Mouse (Mus musculus) heart, postnatal 25 days (tissue): ENCODE data around the gene Nubp1. TPM values are rescaled to one million over a fixed set of nuclear protein-coding genes. Genes with fewer than 3 reads are reported as not detected.

Experiments used
- DNase-seq: peaks from one replicate; pipeline ENCODE4 v3.0.0; 2022; ENCODE audit warnings: low spot score
- intact Hi-C: fragments of 180-260 bp; cut with DNase I; formaldehyde crosslinking; loops from one replicate; pipeline ENCODE4 v1.15.1; 2025
- total RNA-seq, 2 experiments: library from RNA; stranded (reverse); gene quantifications; 2 replicates each; pipeline ENCODE4 v1.2.3; 2021

The Nubp1 gene
- total RNA-seq, 2 experiments from 2014 or later: 9.4 to 10.5 TPM

DNA sequence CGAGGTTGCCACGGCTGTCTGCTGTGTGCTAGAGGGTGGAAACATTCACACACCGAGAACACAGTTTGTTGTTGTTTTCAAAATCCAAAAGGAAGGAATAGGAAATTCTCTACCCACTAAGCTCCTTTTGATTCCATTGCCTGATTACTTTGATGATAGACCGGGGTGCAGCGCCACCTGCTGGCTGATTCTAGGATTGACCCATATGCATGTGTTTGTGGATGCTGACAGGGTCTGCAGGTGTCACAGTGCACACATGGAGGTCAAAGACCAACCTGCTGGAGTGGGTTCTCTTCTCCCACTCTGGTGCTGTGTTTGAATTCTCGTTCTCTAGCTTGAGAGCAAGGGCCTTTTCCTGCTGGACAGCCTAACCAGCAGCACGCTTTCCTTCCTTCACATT, 12.6 kb upstream of the Nubp1 start:
- peak; percentile 40 for DNase-seq
- intact Hi-C loops: loop anchor here (5.0 kb wide), 2 partner anchors 117 to 312 kb away; no protein-coding TSS in a partner anchor

DNA sequence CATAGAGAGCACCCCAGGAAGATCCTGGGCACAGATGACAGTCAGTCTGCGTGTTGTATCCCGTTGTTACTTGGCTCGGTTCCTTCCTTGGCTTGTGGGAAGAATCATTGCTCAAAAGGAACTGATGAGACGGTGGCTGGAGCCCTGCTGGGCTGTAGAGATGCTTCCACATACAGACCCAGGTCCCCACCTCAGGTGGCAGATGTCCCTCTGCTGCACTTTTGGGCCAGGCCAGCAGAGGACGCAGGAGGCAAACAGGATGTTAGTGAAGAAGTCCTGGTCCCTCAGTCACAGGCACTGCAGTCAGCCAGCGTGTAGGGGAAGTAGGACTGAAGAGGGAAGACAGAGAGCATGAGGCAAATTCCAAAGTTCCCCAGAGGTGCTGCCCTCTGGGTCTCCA, 4.2 kb downstream of the Nubp1 start:
- intact Hi-C loops: loop anchor here (5.0 kb wide), 1 partner anchor 106 kb away; no protein-coding TSS in a partner anchor
- no peak for DNase-seq

DNA sequence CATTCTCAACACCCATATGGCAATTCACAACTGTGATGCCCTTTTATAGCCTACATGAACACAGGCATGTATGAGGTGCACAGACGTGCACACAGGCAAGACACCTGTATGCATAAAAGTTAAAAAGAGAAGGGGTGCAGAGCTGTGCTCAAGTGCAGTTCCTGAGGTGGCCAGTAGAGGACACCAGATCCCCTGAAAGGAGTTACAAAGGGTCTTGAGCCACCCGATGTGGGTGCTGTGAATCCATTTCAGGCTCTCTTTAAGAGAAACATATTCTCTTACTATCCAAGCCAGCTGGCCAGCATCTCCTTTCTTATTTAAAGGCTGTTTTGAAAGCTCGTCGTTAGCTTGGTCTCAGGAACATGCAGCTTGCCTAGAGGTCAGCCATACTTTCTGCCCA, 5.1 kb downstream of the Nubp1 start:
- intact Hi-C loops: loop anchor here (5.0 kb wide), 1 partner anchor 105 kb away; no protein-coding TSS in a partner anchor

DNA sequence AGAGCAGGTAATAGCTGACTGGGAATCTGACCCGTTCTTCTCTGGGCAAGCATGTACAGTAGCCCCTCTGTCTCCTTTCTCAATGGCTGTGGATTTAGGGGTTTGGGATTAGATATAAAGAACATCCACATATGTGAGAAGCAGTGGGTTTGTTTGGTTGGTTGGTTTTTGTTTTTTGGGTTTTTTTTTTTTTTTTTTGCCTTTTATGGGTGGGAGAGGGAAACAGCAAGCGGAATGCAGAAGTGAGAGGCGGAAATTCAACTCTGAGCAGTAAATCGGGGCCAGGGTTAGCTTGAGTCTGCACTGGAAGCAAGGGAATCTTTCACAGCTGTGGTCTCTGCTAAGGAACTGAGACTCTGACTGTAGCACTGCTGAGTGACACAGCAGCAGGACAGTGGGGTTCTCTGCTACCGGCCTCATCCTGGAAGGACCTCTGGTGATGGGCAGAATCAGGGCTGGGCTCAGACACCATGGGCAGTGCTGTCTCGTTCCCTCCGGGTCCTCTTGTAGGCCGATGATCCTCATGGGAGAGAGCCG, 6.0 kb downstream of the Nubp1 start:
- intact Hi-C loops: loop anchor here (5.0 kb wide), 1 partner anchor 105 kb away; no protein-coding TSS in a partner anchor
- no peak for DNase-seq

More for the DNA sequence above, 5.1 kb downstream of the Nubp1 start:
- no peak for DNase-seq

DNA sequence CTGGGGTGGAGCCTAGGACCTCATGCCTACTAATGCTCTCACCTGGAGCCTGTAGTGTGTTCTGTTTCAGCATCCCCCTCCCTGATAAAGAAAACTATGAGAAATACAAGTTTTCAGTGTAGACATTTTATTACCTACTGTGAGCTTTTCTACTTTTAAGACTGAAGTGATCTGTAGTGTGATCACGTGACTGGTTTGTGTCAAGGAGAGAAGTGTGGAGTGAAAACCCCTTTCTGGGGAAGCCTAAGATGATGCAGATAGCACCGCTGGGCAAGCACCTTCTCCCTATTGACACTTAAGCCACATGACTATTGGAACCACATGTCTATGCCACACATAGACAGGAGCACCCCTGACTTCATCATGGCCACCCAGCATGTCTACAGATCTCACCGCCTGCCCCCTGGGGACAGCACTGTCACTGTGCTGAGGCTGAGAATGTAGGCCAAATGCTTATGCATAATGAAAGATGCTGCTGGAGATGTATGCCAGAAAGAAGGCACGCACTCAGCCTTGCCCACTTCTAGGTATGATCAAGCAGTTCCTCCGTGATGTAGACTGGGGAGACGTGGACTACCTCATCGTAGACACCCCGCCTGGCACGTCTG, 8.8 kb downstream of the Nubp1 start:
- intact Hi-C loops: no loop called here
- DNase-seq: no peak

DNA sequence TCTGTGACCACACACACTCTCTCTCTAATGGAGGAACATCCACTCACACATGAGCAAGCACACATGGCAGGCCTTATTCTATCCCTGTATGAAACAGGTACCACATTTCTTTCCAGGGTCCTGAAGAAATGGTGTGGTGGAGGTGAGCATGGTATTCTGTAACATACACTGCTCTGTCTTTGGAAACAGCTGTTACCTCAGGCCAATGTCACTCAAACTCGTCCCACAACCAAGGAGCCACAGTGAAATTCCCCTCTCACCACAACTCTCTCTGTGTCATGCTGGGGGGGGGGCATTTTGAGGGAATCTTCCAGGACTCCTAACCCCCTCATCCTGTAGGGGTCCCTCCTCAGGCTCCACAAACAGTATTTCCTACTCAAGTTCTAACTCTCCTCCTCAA, 20.2 kb downstream of the Nubp1 start:
- no peak for DNase-seq
- intact Hi-C loops: no loop called here

DNA sequence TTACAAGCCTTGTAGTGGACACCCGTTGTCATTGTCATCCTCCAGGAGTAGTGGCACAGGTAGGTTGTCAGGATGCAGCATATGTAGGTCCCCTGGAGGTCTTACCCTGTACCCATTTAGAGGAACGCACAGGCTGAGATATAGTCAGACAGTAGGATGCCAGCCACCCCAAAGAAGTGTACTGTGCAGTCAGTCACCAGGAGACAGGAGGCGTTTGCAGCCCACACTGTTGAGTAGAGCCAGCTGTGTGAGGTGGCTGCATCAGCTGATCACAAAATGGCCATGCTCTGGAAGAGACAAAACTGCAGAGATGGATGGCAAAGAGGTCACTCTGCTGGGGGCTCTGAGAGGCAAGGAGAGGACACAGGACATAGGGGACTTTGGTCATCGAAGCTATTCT, 20.6 kb downstream of the Nubp1 start:
- DNase-seq: no peak
- intact Hi-C loops: no loop called here

DNA sequence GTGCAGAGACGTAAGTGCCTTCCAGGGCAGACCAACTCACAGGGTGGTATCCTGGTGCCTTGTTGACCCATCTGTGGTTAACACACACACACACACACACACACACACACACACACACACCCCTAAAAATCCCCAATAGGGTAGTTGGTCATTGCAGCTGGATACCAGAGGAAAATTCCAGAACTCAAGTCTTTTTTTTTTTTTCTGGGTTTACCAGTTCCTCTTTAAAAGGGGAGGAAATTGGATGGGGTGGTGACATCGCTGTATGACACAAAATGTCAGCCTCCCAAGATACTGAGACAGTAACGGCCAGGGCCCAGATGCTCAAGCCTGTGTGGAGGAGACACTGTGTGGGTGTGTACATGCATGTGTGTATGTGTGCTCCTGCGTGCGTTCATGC, 21.6 kb downstream of the Nubp1 start:
- no peak for DNase-seq
- intact Hi-C loops: no loop called here

DNA sequence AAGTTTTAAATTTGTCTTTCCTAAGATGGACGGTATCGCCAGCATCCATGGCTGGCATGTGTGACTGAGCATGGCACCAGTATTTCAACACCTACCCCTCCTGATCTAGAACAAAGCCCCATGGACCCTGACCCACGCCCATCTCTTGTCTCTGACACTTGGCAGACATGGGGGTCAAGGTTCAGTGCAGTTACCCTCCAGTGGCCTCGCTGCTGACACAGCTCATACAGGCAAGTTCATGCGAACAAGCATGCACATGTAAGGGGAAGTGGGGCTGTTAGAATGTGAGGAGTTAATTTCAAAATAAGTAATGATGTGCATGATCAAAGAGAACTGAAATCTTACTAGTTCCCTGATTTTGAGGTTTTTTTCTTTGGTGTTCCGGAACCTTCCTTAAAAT, 24.4 kb downstream of the Nubp1 start:
- intact Hi-C loops: no loop called here
- no peak for DNase-seq

DNA sequence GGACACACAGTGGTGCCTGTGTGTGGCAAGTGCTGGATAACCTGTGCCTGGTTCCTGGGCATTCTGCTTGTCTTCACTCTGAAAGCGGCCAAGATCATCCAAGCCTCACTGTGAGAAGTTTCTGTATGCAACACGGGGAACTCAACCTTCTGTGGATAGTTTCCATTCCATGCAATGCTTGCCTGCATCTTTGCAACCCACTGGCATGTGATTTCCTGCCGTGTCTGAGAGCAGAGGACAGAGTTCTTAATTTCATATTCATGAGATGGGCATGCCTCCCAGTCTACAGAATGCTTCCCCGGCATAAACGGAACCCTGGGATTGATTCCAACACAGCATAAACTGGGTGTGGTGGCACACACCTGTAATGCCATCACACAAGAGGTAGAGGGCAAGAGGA, 26.3 kb downstream of the Nubp1 start:
- intact Hi-C loops: no loop called here

DNA sequence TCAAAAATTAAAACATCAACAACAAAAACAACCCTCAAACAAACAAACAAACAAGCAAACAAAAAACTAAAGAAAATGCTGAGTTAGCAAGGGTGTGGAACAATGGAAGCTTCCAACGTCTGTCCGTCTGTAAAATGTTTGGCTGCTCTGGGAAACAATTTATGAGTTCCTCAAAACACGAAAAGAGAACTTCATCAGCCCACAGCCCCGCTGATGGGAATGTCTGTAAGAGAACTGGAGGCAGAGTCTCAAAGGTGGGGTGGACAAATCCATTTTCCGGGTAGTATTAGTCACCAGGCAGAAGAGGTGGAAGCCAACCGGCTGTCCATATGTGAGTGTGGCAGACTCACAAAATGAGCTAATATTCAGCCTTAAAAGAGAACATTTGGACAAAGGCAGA, 29.6 kb downstream of the Nubp1 start:
- no peak for DNase-seq
- intact Hi-C loops: no loop called here

More for the DNA sequence above, 26.3 kb downstream of the Nubp1 start:
- no peak for DNase-seq

DNA sequence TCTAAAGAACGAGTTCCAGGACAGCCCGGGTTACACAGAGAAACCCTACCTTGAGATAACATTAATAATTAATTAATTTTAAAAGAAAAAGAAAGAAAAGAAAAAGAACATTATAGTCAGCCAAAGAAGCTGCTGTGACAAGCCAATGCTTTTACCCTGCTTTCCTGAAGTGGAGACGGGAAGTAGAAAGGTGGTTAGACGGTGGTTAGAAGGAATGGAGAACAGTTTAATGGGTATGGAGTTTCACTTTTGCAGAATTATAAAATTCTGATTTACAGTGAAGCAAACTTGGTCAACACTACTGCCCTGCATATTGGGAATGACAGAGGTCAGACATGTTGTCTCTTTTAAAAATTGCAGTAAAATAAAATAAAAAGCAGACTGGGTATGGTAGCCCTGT, 30.0 kb downstream of the Nubp1 start:
- intact Hi-C loops: no loop called here
- DNase-seq: no peak

DNA sequence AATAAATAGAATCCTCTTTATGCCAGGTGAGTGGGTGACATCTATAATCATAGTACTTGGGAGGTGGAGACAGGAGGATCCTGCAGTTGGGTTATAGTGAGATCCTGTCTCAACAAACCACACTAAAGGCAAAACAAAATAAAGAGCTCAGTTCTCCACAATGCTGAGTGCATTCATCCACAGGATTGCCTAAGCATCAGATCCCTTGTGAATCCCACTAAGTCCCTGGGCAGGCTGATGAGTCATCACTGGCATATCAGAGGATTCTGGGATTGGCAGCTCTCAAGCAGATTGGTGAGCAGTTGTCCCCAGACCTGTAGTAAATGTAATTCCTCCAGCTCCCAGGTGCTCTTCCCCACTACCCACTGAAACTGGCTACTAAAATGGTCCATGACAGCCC, 32.0 kb downstream of the Nubp1 start:
- intact Hi-C loops: no loop called here
- DNase-seq: no peak

DNA sequence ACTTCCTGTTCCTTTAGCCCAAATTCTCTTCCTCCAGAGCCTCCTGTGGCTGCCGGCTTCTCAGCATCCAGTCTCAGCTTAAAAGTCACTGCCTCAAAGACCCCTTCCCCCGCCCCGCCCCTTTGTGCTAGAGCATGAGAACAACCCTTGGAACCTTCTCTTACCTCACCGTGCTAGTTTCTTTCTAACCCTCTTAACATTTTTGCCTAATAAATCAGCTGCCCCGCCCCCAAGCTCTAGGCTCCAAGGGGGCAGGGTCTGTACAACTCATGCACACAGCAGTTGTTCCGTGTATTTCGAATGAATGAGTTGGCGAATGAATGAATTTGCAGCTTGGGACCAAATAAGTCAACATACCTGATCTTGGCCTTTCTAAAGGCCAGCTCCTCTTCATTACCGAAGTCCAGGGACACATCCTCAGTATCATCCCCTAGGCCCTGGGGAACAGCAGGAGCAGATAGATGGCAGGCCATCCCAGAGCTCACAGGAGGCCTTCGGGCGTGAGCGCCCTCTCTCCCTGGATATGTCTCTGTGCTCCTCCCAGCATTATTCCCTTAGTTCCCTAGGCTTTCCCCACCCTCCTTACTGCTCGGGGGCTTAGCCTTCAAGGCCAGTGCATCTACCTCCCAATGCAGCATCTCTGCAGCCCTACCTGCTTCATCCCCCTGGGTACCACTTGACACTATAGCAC, 35.0 kb downstream of the Nubp1 start:
- DNase-seq: no peak
- intact Hi-C loops: no loop called here

DNA sequence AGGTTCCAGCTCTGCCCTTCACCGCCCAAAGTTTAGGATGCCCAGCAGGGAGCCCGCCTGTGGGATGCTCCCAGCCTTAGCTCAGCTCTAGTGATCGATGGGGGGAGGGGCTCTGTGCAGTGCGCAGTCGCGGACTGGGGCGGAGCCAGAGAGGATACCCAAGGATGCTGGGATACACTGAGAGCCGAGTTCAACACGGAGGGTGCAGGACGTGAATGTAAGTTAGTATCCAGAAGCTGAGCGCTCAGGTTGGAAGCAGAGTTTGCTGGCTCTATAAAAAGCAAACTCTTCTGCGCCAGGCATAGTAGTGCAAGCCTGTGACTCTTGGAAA, 35.5 kb downstream of the Nubp1 start, which contains the start of gene Tvp23a:
TSS of gene Tvp23a (minus strand) at position 99 of the 331 bp plus-strand sequence.
- intact Hi-C loops: no loop called here
- DNase-seq: peak; percentile 19

DNA sequence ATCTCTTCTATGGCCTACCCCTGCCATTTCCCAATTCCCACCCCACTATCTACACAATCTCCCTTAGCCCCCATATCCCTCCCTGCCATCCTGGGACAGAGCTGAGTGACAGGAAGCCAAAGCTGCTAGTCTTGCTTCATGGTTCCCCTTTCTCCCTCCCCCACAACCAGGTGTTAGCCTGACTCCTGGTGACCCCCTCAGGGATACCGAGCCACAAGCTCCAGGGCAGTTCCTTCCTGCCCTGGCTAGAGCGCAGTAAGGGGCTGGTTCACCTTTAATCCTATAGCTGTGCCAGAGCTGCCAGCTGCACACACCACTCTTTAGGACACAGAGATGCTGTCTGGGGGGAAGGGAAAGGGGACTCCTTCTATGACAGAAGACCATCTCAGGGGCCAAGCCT, 36.0 kb downstream of the Nubp1 start:
- intact Hi-C loops: no loop called here
- no peak for DNase-seq

DNA sequence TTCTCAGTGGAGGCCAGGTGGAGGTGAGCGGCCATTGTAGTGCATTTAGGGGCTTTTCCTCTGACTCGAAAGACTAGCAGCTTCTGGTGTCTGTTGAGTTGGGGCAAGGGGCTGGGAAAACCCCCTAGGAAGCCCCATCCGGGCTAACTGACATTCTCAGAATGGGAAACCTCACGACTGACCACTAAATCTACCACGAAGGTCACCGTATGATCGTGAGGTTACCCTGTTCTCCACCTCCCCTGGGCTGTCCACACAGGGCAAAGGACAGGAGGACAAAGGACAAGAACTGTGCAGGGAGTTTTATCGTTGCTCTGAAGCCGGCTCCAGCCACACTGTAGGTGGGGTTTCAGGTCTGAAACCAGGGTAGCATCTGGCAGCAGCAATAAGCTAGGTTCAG, 37.2 kb downstream of the Nubp1 start:
- no peak for DNase-seq
- intact Hi-C loops: no loop called here

DNA sequence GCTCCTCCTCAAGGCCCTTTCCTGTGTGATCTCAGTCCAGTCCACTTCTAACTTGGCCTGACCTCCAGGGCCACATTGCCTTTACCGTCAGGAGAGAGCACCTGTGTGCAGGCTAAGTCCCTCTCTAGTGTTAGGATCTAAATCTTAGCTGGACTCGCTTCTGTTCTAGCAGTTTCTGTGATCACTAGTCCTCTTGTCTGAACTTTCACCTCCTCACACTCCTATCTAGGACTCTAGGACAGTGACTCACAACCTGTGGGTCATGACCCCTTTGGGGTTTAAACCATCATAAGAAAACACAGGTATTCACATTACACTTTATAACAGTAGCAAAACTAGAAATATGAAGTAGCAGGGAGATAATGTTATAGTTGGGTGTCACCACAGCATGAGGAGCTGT, 40.2 kb downstream of the Nubp1 start:
- intact Hi-C loops: no loop called here
- no peak for DNase-seq

DNA sequence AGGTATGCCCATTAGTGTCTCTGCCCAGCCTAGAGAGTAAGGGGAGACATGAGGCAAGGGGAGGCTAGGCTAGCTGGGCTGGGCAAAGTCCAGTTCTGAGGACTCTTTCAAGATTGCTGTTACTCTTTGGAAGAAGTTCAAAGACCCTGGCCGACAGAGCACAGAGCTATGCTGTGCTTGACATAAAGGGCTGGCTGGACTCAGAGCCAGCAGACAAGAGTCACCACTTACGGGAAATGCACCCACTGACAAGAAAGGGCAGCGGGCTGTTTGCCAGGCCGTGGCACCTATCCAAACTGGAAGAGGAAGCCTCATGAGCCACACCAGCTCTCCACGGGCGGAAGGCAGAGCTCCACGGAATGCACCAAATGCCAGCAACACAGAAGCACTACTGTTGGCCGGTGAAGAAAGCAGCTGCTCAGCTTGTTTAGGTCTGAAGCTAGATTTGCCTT, 40.7 kb downstream of the Nubp1 start:
- DNase-seq: peak; percentile 54
- intact Hi-C loops: no loop called here

DNA sequence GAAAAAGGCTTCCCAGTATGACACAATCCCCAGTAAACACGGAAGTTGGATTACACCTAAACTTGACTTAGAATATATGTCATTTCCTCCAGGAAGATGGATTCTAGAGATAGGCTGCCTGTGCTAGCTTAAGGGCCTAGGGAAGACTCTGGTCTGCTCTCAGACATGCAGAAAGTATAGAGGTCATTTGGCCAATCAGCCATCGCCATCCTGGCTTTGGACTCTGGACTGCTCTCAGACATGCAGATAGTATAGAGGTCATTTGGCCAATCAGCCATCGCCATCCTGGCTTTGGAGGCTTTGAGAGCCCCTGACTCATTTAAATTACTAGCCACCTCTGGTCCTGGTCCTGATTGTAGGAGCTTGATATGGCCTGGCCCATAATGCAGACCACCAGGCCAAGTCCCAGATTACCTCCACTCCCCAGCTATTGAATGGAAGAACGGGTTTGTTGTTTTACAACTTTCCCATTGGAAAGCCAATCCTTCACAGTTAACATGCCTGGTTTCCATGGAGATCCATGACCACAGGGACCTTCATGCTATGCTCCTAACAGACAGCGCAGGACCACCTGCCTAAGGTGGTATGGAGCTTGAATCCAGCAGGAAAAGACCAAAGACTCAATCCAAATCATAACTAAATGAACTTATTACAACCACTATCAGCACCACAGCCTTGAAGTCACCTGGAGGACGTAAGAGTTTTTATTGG, 42.3 kb downstream of the Nubp1 start:
- intact Hi-C loops: no loop called here
- DNase-seq: no peak

DNA sequence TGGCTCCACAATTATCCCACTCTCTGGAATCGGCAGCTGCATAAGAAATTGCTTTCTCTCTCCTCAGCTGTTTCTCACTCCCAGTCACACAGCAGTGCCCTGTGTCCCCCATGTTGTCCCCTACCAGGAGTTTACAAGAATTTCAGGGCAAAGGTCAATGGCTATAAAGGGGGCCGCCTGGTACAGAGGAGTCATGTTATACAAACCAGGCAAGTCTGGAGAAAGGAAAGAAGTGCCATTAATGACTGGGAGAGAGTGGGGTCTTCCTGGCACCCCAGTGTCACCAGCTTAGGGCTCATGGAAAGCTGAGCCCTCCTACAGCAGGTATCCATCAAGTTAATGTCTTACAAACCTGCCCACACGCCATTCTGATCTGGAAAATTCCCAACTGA, 42.8 kb downstream of the Nubp1 start:
- no peak for DNase-seq
- intact Hi-C loops: no loop called here
